Mouse (Mus musculus) frontal cortex, postnatal 36 days (tissue): Measurements from ENCODE around the gene Trim2.

Experiments used
- DNase-seq, 2 experiments: peaks; one replicate each; pipeline ENCODE4 v3.0.0; 2022; ENCODE audit warnings: low spot score in 2 of 2

The Trim2 gene

DNA sequence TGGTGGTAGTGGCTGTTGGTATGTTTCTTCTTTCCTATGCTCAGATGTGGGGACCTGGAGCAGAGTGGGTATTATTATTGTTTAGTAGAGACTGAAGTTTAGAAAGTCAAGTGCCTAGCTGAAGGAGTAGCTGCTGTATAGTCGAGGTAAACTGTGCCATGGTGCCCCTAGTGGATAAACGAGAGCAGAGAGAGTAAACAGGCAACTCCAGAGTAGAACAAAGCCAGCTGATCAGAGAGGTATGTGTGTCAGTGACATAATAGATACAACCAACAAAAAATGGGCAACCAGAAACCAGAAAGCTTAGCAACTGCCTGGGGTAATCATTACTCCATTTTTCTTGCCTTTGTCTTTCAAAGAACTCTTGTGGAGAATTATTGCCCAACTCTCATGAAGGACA lies 81.7 kb downstream of the Trim2 start:
- DNase-seq, result no peak

DNA sequence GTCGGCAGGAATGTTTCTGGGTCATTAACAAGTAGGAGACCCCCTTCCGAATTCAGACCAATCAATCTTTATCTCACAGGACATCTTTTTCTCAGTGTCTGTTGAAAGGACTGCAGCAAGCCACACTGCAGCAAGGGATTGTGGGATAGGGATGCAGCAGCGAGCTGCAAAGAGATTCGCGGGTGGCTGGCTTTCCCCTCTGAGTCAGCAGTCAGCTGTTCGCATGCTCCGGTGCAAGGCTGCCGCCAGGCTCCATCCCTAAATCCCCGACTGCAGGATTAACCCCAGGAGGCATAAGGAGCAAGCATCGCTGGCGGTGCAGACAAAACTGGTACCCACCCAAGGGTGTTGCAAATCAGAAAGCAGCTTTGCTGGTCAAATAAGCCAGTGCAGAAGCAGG lies 85.9 kb downstream of the Trim2 start:
- peak; percentile 81 to 91 for DNase-seq

DNA sequence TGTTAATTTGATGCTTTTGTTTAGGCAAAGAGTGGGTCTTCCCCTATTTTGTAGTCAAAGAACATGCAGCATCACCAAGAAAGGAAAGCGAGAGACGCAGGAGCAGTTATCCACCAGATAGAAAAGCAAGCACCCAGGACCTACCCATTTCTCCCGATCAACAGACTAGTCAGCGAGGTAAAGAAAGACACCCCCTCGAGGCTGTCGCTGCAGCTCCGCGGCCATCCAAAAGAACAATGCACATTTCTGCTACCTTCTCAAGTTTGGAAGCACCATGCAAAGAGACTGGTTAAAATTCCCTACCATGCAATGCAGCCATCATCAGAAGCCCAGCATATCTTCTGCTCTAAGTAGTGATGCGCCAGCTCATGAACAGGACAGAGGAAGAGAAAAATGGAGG lies 86.4 kb downstream of the Trim2 start:
- DNase-seq, result no peak

DNA sequence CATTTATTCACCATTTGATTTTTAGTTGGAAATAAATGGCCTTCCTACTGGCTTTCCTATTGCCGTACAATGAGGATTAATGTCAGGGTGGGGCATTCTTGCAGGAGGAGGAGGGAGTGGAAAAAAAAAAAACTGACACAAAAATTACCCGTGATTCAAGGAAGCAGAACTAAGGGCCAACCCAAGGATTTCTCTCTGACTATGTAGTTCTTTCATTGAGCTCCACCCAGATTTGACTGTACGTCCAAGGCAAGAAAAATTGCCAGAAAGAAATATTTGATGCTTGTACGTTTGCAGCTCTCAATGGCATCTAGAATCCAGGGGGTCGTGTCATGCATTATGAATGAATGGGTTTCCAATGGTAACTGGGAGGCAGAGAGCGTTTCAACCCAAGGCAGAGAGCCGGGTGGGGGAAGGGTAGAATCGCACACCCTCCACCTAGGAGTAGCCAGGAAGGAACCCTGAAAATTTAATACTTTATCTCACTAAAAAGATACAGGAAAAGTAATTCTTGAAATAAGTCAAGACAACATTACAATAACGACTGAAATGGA lies 86.9 kb downstream of the Trim2 start:
- DNase-seq, result peak in 1 of 2 experiments; percentile 37

DNA sequence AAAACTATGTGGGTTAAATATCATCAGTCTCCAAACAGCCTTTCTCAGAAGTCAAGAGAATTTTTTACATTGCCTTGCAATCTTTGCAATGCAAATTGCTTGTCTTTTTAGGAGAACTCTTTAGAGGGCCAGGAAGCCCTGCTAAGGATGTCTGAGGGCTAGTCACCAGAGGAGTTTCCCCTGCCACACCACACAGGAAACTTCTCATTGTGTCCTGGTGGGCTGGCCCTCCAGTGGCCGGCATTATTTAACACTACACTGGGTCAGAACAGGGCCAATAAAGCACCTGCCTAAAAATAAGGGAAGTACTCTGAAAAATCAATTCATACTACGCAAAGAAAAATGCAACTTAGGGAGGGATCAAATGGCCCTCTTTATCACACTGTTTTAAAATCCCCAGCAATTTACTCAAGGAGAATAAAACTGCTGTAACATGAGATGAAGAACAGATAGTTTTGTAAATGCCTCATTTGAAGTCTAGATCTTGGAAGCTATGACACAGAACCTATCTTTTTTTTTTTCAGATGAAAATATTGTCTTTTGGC lies 87.4 kb downstream of the Trim2 start:
- no peak for DNase-seq

DNA sequence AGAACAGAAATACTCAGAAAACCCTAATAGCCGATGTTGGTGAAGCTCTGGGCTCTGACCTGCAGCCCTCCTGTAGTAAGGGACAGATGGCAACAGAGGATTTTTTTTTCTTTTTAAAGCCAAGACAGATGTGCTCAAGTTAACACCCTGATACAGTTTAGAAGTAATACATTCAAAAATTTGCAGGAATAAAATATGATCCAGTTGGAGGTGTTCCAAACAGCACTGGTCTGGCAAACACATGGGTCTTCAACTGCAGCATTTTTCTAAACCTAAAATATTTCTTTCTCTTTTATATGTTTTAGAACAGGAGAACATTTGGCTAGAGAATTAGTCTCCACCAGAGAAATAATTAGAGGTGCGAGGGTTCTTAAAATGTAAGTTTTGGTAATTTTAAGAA lies 88.2 kb downstream of the Trim2 start:
- no peak for DNase-seq

DNA sequence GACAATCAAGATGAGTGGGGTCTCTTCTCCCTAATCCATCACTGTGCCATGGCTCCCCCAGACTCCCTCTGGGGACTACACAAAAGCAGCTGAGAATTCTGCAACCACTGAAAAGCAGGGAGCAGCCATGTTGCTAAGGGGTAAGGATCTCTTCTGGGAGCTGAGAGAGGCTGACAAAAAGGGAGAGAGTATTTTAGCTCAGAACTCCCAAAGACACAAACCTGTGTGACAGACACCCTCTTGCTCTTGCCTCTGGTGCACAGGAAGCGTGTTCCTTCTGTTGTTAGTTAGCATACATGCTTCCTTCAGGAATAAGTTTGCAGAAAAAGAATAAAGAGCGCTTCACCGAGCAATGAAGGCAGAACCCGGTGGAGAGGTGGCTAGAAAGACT lies 88.7 kb downstream of the Trim2 start:
- no peak for DNase-seq

DNA sequence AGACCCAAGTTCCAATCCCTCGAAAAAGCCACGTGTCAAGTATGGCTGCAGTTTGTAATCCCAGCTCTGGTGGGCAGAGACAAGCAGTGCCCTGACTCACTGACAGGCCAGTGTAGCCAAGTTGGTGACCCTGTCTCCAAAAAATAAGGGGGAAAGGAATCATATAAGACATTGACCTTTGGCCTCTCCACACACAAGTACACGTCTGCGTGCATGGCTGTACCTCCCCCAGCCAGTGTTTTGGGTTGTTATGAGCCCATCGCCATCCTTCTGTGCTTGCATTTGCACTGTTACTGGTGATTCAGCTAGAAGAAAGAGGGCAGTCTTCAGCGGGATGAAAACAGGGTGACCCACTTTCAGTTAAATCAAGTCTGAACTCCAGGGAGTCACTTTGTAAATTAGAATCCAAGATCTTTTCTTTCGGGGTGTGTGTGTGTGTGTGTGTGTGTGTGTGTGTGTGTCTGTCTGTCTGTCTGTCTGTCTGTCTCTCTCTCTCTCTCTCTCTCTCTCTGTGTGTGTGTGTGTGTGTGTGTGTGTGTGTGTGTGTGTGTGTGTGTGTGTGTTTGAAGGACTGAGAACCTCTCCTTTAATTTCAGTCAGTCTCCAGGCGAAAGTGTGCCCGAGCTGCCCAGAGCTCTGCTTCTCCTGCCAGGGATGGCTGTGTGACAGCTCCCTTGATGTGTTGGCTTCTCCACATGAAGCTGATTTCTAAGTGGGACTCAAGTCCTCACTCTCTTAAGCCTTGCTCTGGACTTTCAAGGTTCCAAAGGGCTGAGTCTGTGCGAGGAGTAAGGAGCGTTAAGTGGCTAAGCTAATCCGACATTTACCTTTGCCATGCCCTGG lies 89.3 kb downstream of the Trim2 start:
- DNase-seq, result peak in 1 of 2 experiments; percentile 37

DNA sequence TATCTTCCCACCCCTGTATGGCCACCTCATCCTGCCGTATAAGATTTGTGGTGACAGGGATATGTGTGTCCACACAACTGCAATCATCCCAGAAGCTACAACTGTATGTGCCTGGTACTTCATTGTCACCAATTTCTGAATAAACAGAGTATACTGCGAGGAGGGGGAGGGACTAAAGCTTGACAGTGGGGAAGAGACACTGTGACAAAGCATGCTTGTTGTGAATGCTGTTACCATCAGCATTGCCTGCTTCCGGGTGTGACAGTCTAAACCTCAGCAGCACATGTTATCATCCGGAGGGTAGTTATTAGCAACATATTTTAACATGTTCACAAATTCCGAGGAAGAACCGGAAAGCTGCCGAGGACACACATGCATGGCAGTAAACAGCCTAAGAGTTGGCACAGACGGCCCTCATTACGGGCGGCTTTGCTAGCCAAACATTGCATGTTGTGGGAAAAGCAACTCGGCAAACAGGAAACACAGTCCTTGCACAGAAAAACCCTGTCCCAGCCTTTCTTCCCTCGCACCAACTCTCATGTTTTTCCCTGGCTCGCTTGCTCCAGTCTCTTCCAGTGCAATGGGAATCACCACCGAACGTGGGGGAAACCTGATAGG lies 90.8 kb downstream of the Trim2 start:
- no peak for DNase-seq

DNA sequence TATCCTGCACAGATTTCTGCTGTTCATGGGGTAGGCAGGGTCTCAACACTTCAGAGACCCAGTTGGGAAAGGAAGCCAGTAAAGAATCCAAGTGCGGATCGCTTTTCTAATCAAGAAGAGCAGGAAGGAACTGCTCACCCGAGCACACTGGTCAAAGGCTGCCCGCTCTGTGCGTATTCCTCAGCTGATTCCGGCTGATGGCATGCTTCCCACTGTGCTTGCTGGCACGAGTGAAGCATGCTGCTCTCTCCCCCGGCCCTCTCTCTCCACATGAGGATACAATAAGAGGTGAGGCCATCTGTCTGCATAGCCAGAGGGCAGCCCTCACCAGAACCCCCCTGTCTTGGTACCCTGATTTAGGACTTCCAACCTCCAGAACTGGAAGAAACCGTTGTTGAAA lies 91.4 kb downstream of the Trim2 start:
- peak in 1 of 2 experiments; percentile 38 for DNase-seq

DNA sequence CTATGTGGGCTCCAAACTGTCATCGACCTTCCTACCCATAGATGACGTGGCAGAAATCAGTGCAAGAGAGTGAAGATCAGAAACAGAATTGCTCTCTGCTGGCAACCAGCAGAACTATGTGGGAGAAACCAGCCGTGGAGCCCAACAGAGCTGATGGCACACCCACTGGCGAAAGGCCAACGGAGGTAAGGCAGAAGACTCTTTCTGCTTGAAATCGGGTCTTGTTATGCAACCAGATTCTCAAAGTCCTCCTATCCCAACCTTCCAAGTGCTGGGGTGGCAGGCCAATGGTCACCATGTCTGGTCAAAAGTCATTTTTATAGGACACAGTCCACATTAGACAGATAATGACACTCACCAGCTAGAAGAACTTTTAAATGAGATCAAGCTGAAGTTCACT lies 92.2 kb downstream of the Trim2 start:
- peak in 1 of 2 experiments; percentile 67 for DNase-seq

DNA sequence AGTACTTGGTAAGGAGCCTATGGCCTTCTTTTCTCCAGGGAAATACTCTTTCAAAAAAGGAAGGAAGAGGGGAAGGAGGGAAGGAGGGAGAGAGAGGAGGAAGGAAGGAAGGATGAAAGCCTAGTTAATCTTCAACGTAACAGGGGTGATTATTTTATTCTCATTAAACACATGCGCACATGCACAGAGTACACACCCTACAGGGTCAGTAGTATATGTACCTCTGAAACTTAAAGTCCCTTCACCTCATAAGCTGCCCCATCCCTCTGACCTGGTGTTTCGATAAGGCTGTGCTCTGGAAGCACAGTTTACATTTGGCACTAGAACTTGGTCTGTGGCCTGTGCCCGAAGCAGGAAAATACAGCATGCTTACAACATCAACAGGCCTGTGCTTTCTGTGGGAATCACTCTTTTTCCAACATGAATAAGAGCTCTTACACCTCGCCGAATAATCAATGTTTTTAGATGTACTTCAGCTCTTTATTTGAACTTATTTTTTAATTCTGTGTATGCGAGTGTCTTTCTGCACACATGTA lies 95.3 kb downstream of the Trim2 start:
- no peak for DNase-seq

DNA sequence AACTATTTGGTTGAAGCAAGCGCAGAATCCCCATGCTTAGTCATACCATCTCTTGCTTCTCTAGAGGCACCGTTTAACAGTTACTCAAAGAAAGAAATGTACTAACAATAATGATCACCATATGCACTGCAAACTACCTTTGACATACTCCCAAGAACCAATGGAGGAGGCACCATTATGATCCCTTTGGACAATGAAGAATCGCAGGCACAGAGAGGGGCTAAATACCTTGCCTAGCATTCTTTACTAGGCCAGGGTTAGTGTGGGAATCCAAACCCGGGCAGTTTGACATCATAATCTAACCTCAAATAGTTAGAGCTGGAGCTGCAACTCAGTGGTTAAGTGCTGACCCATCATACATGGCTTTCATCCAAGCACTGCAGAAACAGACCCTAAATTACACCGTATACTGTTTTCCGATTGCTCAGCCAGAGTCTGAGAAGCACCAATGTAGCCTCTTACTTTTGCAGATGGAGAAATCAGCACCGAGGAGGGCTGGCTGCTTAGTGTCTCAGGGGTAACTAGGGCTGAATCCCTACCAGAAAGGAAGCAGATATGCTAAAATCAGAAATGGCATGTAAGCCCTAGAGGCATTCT lies 97.7 kb downstream of the Trim2 start:
- DNase-seq, result no peak

DNA sequence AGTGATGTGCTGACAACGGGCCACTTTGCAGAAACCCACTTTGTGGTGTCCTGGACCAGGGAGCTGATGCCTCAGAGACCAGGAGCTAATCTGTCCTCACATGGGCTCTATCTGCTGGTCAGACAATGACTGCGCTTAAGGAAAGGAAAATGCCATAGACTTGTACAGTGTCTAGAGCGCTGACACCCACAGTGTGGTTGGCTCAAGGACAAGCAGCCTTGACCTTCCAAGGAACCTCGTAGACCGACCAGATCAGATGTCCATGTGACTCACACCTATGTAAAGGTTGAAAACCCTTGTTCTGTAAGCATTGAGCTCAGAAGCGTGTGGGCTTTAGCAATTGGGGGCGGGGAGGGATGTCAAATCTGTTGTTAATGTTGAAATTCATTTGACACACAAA lies 98.2 kb downstream of the Trim2 start:
- DNase-seq, result no peak

DNA sequence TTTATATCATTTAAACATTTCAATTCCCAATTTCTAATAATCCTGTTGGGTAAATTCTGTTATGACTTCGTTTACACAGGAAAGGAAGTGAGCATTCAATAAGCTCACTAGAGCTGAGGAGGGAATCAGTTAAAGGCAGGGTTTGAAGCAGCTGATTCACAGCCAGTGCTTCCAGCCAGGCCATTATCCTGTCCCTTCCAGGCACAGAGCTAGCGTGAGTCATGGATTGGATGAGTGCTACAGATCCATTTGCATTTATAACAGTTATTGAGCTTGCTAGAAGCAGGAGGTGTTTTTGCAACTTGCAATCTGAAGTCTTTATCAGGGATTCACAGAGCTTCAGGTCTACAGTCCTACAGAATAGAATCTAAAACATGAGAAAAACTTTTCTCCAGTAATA lies 99.3 kb downstream of the Trim2 start:
- DNase-seq, result peak in 1 of 2 experiments; percentile 42

DNA sequence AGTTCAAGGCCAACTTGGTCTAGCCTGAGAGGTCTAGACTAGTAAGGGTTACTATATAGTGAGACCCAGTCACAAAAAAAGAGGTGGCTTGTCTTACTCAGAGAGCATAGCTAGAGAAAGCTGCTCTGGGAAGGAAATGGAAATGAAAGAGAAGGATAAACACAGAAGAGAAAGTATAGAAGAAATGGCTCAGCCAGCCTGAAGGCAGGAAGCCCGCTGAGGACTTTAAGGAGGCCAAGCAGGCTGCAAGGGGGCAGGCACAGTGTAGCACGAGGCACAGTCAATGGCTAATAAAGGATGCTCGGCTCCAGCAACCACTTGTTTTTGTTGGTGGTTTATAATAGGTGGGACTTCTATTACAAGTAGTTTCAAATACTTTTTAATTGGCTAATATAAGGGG lies 100.6 kb downstream of the Trim2 start:
- no peak for DNase-seq

DNA sequence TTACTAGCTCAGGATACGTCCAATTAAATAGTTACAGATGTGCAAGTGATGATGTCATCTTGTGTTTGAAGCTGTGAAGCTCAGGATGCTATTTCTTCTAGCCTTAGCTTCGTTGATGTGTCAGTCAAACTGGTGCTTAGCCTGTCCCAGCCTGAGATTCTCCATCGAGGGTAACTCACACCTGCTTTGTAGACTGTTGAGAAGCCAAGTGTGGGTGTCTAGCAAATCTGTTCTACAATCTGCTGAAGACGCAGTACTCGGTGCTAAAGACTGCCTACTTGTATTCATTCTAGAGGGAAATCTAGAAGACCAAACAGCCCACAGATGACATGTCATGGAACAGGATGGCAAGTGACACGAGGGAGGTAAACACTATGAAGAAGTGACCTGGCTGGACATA lies 101.0 kb downstream of the Trim2 start:
- DNase-seq, result peak in 1 of 2 experiments; percentile 68

DNA sequence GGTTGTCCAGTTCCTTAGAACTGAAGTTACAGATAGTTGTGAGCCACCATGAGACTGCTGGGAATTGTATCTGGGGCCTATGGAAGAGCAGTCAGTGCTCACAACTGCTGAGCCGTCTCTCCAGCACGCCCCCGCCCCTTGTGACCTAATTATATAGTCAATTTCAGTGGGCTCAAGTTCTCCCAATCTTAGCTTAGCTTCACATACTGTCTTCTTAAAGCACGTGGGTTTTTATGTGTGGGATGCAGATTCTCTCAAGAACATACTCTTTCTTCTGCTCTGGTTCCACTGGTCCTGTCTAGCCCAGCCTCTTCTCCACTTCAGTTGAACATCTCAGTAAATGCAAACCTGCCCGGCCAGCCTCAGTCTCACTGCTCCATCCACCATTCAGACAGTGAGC lies 102.0 kb downstream of the Trim2 start:
- peak; percentile 31 to 65 for DNase-seq

DNA sequence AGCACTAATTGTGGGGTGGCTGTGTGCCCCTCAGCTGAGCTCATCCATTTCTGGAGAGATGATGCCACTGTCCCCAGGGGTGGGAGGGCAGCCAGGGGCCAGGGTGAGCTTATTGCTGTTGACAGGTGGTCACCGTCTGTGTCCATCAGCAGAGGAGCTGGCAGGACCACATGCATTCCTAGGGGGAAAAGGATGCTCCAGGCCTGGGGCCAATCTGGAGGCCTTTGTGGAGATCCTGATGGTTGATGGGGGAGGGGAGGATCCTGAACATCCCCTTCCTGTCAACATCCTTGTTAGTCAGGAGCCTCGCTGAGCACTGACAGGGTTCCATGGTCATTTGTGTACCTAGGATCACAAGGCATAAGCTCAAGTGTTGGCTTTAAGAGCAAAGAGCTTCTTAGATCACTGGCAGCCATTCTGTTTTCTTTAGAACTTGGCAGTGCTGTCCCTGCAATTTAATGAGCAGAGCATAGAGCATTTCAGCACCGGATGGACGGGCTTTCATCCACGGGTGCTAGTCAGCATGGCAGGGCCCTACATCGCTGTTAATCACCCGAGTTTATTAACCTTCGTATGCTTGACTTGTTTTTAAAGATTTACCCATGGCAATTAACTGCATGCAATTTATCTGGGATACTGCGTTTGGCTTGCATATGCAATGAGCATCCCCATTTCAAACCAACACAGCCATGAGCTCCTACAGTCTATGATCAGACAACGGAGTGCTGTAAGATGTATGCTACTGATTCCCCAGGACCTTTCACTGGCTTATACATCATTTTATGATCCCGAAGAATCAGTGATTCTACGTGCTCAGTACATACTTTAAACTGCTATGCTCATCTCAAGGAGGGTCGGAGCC lies 105.9 kb downstream of the Trim2 start:
- no peak for DNase-seq

DNA sequence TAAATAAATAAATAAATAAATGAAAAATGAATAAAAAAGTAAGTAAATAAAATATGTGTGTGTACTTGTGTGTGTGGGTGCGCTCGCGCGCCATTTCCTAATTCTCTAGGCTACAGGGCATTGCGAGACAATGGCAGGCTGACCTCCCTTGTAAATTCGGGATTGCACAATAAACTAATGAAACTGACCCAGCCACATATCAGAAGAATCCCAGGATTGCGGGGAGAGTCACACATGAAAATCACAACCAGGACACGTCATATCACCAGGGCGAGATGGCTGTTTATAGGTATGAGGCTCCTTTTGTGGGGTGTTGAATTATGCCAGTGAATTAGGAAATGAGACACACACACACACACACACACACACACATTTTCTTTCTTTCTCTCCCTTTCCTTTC lies 107.2 kb downstream of the Trim2 start:
- DNase-seq, result no peak

DNA sequence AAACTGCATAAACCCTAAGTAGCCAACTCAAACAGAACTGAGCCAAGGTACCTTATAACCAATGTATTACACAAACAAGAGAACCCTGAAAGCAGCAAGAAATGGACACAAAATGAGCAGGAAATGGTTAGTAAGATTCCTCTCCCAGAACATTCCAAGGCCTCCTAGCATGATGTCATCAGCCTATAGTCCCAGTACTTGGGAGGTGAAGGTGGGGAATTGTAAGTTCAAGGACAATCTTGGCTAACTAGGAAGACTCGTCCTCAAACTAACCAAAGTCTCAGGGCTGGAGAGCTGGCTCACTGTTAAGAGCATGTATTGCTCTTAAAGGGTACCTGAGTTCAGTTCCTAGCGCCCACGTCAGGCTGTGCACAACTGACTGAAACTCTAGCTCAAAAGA lies 108.4 kb downstream of the Trim2 start:
- no peak for DNase-seq
